Mouse (Mus musculus) limb, embryonic 11.5 days (tissue): ENCODE results near the gene Necab3. TPM values are rescaled to one million over a fixed set of nuclear protein-coding genes. Genes with fewer than 3 reads are reported as not detected.

ENCODE experiments used
- ATAC-seq: fragments of 200-750 bp; cut with Nextera tagmentation; 2 replicates; pipeline ENCODE4 v1.8.0; 2017; ENCODE audit warnings: low read depth; ENCODE audit not compliant: insufficient number of reproducible peaks, low FRiP score, low TSS enrichment
- DNase-seq: peaks from one replicate; pipeline ENCODE4 v3.0.0-alpha.2; 2015; ENCODE audit warnings: low spot score
- H3K27ac ChIP-seq: fragments of 300-500 bp; sonication (generic); replicated peaks from 2 replicates; pipeline ENCODE4 v1.5.1; 2014; ENCODE audit warnings: low read depth, mild to moderate bottlenecking, low read length
- H3K27me3 ChIP-seq: fragments of 300-500 bp; sonication (generic); 2 replicates; pipeline ENCODE4 v1.6.1; 2014; ENCODE audit warnings: mild to moderate bottlenecking, low read length, mixed read lengths; ENCODE audit not compliant: control insufficient read depth, insufficient read depth
- H3K36me3 ChIP-seq: fragments of 300-500 bp; sonication (generic); 2 replicates; pipeline ENCODE4 v1.6.1; 2014; ENCODE audit warnings: mild to moderate bottlenecking, low read length, moderate library complexity, mixed read lengths; ENCODE audit not compliant: control insufficient read depth, insufficient read depth
- H3K4me1 ChIP-seq: fragments of 300-500 bp; sonication (generic); 2 replicates; pipeline ENCODE4 v1.6.1; 2014; ENCODE audit warnings: low read length, mixed read lengths; ENCODE audit not compliant: control insufficient read depth, insufficient read depth
- H3K4me2 ChIP-seq: fragments of 300-500 bp; sonication (generic); 2 replicates; pipeline ENCODE4 v1.6.1; 2014; ENCODE audit warnings: low read depth, mild to moderate bottlenecking, moderate library complexity; ENCODE audit not compliant: severe bottlenecking
- H3K4me3 ChIP-seq: fragments of 300-500 bp; sonication (generic); 2 replicates; pipeline ENCODE4 v1.5.1; 2014; ENCODE audit warnings: low read depth, low read length
- H3K9ac ChIP-seq: fragments of 300-500 bp; sonication (generic); 2 replicates; pipeline ENCODE4 v1.6.1; 2014; ENCODE audit warnings: mild to moderate bottlenecking, low read length
- H3K9me3 ChIP-seq: fragments of 300-500 bp; sonication (generic); 2 replicates; pipeline ENCODE4 v1.6.1; 2016; ENCODE audit warnings: low read length; ENCODE audit not compliant: control insufficient read depth
- WGBS: fragments of 180-500 bp; shearing (Covaris S2); extraction: QIAGEN DNeasy Blood & Tissue Kit; methylation state at CpG from one replicate; pipeline ENCODE4 v1.1.7; 2014; 5-methylcytosine and 5-hydroxymethylcytosine counted together
- polyA plus RNA-seq: library from polyadenylated mRNA; unstranded; fragments of >200 nt; fragmentation: Nextera tagmentation; extraction: Ambion mirVana; gene quantifications from 2 replicates; pipeline ENCODE4 v1.2.1, GENCODE M21; 2014

Necab3 gene
- polyA plus RNA-seq, 1 experiment from 2014 or later, result 1.4 TPM

DNA sequence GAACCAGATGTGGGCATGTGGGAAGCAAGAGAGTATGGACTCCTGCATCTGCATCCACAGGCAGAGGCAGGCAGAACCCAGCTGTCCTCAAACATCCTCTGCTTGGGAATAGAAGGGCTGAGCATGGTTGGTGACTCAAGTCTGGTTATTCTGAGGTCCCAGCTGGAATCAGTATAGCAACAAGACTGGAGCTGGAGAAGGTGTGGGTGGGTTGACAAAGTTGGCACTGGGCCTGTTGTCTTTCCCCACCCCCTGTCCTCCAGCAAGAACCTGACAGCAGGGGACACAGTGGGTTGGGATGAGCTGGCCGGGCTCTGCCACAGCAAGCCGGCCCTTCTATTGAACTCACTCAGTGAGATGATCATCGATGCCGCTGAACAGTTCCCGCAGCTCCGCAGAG lies 3.5 kb downstream of the Necab3 start:
- no peak for ATAC-seq
- H3K9me3 ChIP-seq, result no peaks in the 10 kb centered on the region
- H3K27me3 ChIP-seq, result peaks cover 10% of the 10 kb centered on the region
- DNase-seq, result no peak
- peaks cover 16% of the 10 kb centered on the region for H3K4me1 ChIP-seq
- H3K36me3 ChIP-seq, result peaks cover 2% of the 10 kb centered on the region; the same call in 1 of the 2 replicates
- no peak overlapping the region for H3K4me2 ChIP-seq
- no peak overlapping the region for H3K9ac ChIP-seq
- no peak overlapping the region for H3K27ac ChIP-seq
- 87% methylated on average over 6 of the region's 6 CpGs for WGBS
- no peak overlapping the region for H3K4me3 ChIP-seq

DNA sequence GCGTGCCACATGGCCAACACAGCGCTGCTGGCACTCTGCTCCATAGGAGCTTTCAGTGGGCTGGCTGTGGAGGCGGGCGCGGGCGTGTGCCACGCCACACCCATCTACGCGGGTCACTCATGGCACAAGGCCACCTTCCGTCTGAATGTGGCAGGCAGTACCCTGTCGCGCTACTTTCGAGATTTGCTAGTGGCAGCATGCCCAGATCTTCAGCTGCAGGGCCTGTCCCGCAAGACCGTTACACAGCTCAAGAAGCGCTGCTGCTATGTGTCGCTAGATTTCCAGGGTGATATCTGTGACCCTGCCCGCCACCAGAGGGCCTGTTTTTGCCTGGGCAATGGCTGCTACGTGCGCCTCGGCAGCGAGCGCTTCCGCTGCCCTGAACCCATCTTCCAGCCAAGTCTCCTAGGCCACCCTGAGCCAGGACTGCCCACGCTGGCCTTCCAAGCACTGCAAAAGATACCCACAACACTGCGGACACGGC lies 6.2 kb downstream of the Necab3 start:
- WGBS, result 29% methylated on average over 27 of the region's 27 CpGs
- Histone ChIP-seq H3K4me3 (peak overlapping the region; percentile 17), H3K36me3 (0 out of 2 replicates have a peak, but pooled peaks cover 2% of the 10 kb centered on the region), H3K9me3 (no peaks in the 10 kb centered on the region), H3K9ac (no peak overlapping the region; the same call in 1 of the 2 replicates), H3K4me2 (peak overlapping the region; percentile 45), H3K4me1 (peaks cover 16% of the 10 kb centered on the region), H3K27ac (no peak overlapping the region), H3K27me3 (peaks cover 14% of the 10 kb centered on the region)
- ATAC-seq, result no peak
- peak; percentile 66 for DNase-seq

DNA sequence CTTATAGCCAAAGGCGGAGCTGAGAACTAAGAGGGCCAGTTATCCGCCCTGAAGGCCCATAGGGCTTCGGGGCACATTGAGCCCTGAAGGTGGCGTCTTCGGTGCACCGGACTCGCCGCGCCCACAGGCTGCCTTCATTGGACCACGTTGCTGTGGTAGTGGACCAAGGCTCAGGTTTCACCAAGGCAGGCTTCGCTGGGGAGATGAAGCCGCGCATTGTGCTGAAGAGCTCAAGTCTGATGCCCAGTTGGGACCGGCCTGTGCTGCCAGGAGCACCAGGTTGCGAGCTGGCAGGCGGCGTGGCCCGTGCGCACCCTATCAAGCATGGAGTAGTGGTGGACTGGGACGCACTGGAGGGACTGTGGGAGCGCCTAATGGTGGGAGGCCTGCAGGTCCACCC lies 6.8 kb downstream of the Necab3 start:
- H3K27me3 ChIP-seq, result peaks cover 14% of the 10 kb centered on the region
- H3K9ac ChIP-seq, result no peak overlapping the region
- 0 out of 2 replicates have a peak, but pooled peaks cover 2% of the 10 kb centered on the region for H3K36me3 ChIP-seq
- peaks cover 13% of the 10 kb centered on the region for H3K4me1 ChIP-seq
- H3K4me3 ChIP-seq, result peak overlapping the region; percentile 17
- peak; percentile 59 for DNase-seq
- no peaks in the 10 kb centered on the region for H3K9me3 ChIP-seq
- H3K27ac ChIP-seq, result no peak overlapping the region
- no peak for ATAC-seq
- WGBS, result 20% methylated on average over 21 of the region's 21 CpGs
- peak overlapping the region; percentile 45 for H3K4me2 ChIP-seq

DNA sequence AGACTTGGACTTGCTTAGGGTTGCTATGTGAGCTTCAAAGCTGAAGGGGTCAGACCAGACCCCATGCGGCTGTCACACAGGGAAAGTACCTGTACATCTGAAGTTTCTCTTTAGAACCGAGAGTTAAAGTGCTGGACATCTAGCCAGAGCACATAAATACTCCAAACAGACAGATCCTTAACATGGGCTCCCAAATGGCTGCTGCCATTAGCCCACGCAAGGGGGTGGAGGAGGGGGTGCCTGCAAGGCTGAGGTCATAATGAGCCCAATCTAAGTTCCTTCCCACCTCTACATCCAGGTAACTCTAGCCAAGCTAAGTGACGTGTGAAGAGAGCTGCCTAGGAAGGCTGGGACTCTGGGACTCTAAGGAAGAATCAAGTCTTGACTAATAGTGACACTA lies 7.2 kb downstream of the Necab3 start, which contains the start of gene Actl10:
Gene Actl10 (plus strand): TSS at position 301 of the 400 bp plus-strand sequence.
- Histone ChIP-seq H3K27me3 (peaks cover 14% of the 10 kb centered on the region), H3K27ac (no peak within 1 kb of the TSS), H3K9me3 (no peaks in the 10 kb centered on the region), H3K4me2 (peak within 1 kb of the TSS; percentile 45), H3K9ac (no peak within 1 kb of the TSS; the same call in 1 of the 2 replicates), H3K36me3 (0 out of 2 replicates have a peak, but pooled peaks cover 2% of the 10 kb centered on the region), H3K4me3 (peak within 1 kb of the TSS; percentile 17), H3K4me1 (peaks cover 13% of the 10 kb centered on the region)
- WGBS, result 75% methylated on average over 4 of the region's 4 CpGs
- DNase-seq, result no peak
- no peak for ATAC-seq

DNA sequence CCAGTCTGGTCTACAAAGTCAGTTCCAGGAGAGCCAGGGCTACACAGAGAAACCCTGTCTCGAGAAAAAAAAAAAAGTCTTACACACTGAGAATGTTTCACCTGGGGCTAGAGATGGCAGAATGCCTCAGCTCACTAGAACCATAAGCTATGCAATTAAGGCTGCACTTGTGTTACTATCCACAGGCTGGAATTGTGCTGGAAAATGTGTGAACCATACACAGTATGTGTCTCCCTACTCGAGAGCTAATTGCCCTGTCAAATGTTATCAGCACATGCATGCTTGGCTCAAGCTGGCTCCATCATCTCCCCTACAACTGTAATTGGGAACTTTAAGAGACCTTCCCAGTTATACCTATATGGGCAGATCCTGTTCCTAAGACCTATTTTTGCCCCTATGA lies 7.8 kb downstream of the Necab3 start:
- Histone ChIP-seq H3K27ac (no peak overlapping the region), H3K4me1 (peaks cover 13% of the 10 kb centered on the region), H3K9ac (no peak overlapping the region), H3K36me3 (0 out of 2 replicates have a peak, but pooled peaks cover 2% of the 10 kb centered on the region), H3K4me3 (no peak overlapping the region), H3K4me2 (no peak overlapping the region), H3K27me3 (peaks cover 14% of the 10 kb centered on the region), H3K9me3 (no peaks in the 10 kb centered on the region)
- DNase-seq (no peak), ATAC-seq (no peak)
- WGBS, result 80% methylated on average over 2 of the region's 2 CpGs

DNA sequence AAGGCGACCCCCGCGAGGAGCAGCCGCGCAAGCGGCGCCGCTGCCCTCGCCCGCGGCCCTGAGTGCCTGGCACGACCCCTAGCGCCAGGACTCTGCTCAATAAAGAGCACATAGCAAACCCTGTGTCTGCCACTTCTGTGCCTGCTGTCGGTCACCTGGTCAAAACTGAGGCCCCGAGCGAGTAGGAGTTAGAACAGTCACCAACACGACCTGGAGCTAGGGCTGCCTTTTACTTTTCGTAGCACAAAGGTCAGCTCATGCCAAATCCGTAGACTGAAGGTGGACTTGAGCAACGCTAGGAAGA lies 8.9 kb downstream of the Necab3 start:
- no peak for DNase-seq
- WGBS, result 17% methylated on average over 20 of the region's 20 CpGs
- Histone ChIP-seq H3K9ac (no peak overlapping the region; the same call in 1 of the 2 replicates), H3K27me3 (peaks cover 14% of the 10 kb centered on the region), H3K36me3 (0 out of 2 replicates have a peak, but pooled peaks cover 2% of the 10 kb centered on the region), H3K9me3 (no peaks in the 10 kb centered on the region), H3K4me2 (peak overlapping the region; percentile 85), H3K27ac (no peak overlapping the region), H3K4me1 (peaks cover 13% of the 10 kb centered on the region), H3K4me3 (peak overlapping the region; percentile 34; the same call in 1 of the 2 replicates)
- ATAC-seq, result no peak

DNA sequence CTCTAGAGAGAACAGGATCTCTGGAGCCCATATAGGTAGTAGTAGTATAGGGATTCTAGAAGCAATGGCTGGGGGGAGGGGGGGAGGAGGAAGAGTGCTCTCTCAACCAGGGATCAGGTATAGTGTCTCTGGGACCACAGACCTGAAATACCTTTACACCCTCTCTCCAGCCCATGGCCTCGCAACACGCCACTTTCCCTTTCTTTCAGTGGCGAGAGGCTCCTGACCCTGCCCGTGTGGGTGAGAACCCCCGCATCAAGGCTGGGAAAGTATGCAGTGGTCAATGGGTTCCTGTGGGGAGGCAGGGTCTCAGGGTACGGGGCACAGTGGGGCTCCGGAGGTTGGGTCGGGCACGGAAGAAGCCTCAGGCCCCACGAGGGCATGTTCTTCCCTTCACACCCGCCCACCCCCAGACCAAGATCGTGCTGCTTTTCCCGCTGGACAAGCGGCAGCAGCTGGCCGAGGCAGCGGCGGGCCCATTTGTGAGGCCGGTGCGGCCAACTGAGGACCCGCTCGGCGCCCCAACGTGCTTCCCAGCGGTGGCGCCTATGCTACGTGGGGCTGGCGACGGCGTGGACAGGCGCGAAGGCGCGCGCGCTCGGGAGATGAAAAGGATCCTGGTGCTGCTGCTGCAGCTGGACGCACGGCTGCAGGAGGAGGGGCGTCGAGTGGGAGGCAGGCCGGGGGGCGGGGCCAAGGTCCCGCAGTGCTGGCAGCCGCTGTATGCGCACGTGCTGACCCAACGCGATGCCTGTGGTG lies 9.4 kb downstream of the Necab3 start:
- peaks cover 14% of the 10 kb centered on the region for H3K27me3 ChIP-seq
- no peak overlapping the region for H3K27ac ChIP-seq

DNA sequence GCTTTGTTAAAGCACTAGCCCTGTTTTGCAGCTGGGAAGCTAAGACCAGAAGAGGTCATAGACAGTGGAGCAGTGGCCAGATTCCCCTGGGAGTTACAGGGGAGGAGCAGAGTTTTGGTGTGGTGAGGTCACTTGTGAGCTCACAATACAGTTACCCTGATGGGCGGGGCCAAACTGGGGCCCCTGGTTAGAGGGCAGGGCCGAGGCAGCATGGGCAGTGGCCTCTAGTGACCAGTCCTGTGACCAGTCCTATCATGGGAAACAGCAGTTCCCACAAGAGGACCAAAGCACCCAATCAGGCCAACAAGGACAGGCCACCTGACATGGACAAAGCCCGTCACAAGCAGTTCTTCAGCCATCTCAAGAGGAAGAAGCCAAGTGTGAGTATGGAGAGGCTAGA lies 10.0 kb downstream of the Necab3 start:
- DNase-seq, result no peak
- WGBS, result 38% methylated on average over 3 of the region's 3 CpGs
- ATAC-seq, result no peak
- H3K4me3 ChIP-seq, result no peak overlapping the region
- H3K9me3 ChIP-seq, result no peaks in the 10 kb centered on the region
- no peak overlapping the region for H3K27ac ChIP-seq
- H3K27me3 ChIP-seq, result peaks cover 14% of the 10 kb centered on the region
- H3K4me2 ChIP-seq, result no peak overlapping the region
- peaks cover 13% of the 10 kb centered on the region for H3K4me1 ChIP-seq
- H3K36me3 ChIP-seq, result 0 out of 2 replicates have a peak, but pooled peaks cover 2% of the 10 kb centered on the region
- no peak overlapping the region for H3K9ac ChIP-seq

More for the DNA sequence above, 9.4 kb downstream of the Necab3 start:
- 0 out of 2 replicates have a peak, but pooled peaks cover 2% of the 10 kb centered on the region for H3K36me3 ChIP-seq
- peaks cover 13% of the 10 kb centered on the region for H3K4me1 ChIP-seq
- peak overlapping the region; percentile 60 for H3K9ac ChIP-seq
- H3K4me2 ChIP-seq, result peak overlapping the region; percentile 85
- peak overlapping the region; percentile 34 for H3K4me3 ChIP-seq
- peak; percentile 64; the same call in 1 of the 2 replicates for ATAC-seq
- DNase-seq, result peak; percentile 86
- WGBS, result 3% methylated on average over 48 of the region's 48 CpGs
- no peaks in the 10 kb centered on the region for H3K9me3 ChIP-seq
